Mouse (Mus musculus): ENCODE results near the gene Il12a.
"Not testable (repeated sequence)": the region's sequence is repeated elsewhere in the genome, so short reads cannot be mapped to it uniquely, and the experiment has no call there.

Il12a gene

GRCm38 (mm10) chr3:68743472-68743732, 53.0 kb downstream of the Il12a start:
- no peak for DNase-seq

- DNase-seq: peak in 1 of 2 experiments; percentile 22
These were observed 53.7 kb downstream of the Il12a start for GRCm38 (mm10) chr3:68744162-68744561.

- DNase-seq: no peak
These were observed 54.6 kb downstream of the Il12a start for GRCm38 (mm10) chr3:68745033-68745432.

GRCm38 (mm10) chr3:68746282-68746681, 55.8 kb downstream of the Il12a start:
- DNase-seq: not testable (repeated sequence)

Measured in cerebellum, postnatal 14 days (tissue).